Mouse (Mus musculus) adrenal gland, adult 18-20 months (tissue): ENCODE data around the gene Angptl7. TPM values are rescaled to one million over a fixed set of nuclear protein-coding genes. Genes with fewer than 3 reads are reported as not detected.

ENCODE experiments used
- DNase-seq, 2 experiments: peaks; one replicate each; pipeline ENCODE4 v3.0.0; 2021 to 2022; ENCODE audit warnings: low spot score in 2 of 2
- total RNA-seq, 2 experiments: library from RNA; stranded (reverse); gene quantifications; 1 replicate in 1 of 2; 2 replicates in 1 of 2; pipeline ENCODE4 v1.2.3; 2021

Gene Angptl7
- total RNA-seq, 2 experiments from 2014 or later: 0.63 to 1.3 TPM

DNA sequence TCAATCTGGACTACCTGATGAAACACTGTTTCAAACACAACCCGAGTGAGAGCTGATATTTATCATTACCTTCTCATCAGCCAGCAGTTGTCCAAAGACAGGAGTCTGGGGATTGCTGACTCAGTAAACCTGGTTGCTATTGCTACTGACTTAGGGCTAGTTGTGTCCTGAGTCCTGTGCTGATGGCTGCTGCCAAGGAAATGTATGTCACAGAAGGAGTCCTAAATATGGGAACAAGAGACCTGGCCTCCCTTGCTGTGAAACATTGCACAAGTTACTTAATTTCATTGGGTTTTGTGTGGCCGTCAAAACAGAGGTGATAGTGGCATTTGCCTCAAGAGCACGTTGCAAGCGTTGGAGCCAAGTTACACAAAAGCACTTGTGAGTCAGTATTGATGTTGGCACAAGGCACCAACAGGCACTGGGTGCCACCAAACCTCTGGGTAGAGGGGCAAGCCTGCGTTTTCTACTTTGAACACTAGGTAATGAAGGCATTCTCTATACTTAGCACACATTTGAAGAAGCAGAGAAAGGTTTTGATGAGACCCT lies 44.7 kb downstream of the Angptl7 start:
- no peak for DNase-seq

DNA sequence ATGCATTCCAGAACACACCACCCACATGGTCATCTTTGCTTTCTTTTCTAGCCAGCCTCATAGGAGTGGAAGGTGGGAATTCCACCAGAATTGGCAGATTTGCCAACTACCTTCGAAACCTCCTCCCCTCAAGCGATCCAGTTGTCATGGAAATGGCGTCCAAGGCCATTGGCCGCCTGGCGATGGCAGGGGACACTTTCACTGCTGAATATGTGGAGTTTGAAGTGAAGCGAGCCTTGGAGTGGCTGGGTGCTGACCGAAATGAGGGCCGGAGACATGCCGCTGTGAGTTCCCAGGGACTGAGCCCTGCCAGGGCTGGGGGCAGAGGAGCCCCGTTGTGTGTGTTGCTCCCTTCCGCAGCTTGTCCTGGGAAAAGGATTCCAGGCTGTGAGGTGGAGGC lies 46.6 kb downstream of the Angptl7 start:
- DNase-seq: no peak

GRCm38 (mm10) chr4:148448853-148449245 lies 51.4 kb downstream of the Angptl7 start:
- DNase-seq: peak; percentile 59 to 62

GRCm38 (mm10) chr4:148448179-148448852 lies 51.9 kb downstream of the Angptl7 start, which contains the start of gene Mtor:
Mtor (plus strand) TSS chr4:148448611.
- peak; percentile 81 to 82 for DNase-seq

Other genes starting within 250 kb of the Angptl7 start
- 1 to 10 TPM in 1 of 2 experiments, under 1 TPM in 1; 0.10 to 1.3 TPM for gene Disp3, start 212.5 kb downstream of the Angptl7 start, total RNA-seq
- gene Ubiad1, start 55.7 kb downstream of the Angptl7 start, total RNA-seq: 10 to 100 TPM; 21.5 to 22.4 TPM
- gene Mtor, start 51.8 kb downstream of the Angptl7 start, total RNA-seq: 10 to 100 TPM; 84.3 to 87.9 TPM
- gene Exosc10, start 58.0 kb upstream of the Angptl7 start, total RNA-seq: 10 to 100 TPM; 42.7 to 44.8 TPM
- gene Srm, start 91.0 kb upstream of the Angptl7 start, total RNA-seq: 10 to 100 TPM; 53.3 to 73.6 TPM
- 1 to 10 TPM; 1.2 to 2.3 TPM for gene Masp2, start 102.1 kb upstream of the Angptl7 start, total RNA-seq
- gene Tardbp, start 126.6 kb upstream of the Angptl7 start, total RNA-seq: 100 to 1,000 TPM; 216 to 267 TPM
- gene Gm572, start 142.9 kb upstream of the Angptl7 start, total RNA-seq: not detected